Mouse (Mus musculus) NIH3T3 (cell line): Measurements from ENCODE around the gene Il17rc.

Experiments used
- DNase-seq: peaks from one replicate; pipeline ENCODE4 v3.0.0-alpha.2; 2012; ENCODE audit warnings: low read depth

Gene Il17rc

GRCm38 (mm10) chr6:113471297-113471936 lies at the start of gene Il17rc:
Gene Il17rc, plus strand, starts transcription at chr6:113471427.
- DNase-seq: peak; percentile 91

- no peak for DNase-seq
These were observed 48.2 kb upstream of the Il17rc start for GRCm38 (mm10) chr6:113423000-113423399.

- no peak for DNase-seq
These were observed 47.0 kb upstream of the Il17rc start for GRCm38 (mm10) chr6:113424187-113424586.

- DNase-seq: no peak
These were observed 44.5 kb upstream of the Il17rc start for GRCm38 (mm10) chr6:113426696-113427095.

GRCm38 (mm10) chr6:113427397-113427796 lies 43.8 kb upstream of the Il17rc start:
- peak; percentile 76 for DNase-seq

- DNase-seq: no peak
These were observed 43.2 kb upstream of the Il17rc start for GRCm38 (mm10) chr6:113428006-113428405.

- DNase-seq: no peak
These were observed 41.3 kb upstream of the Il17rc start for GRCm38 (mm10) chr6:113429965-113430364.

GRCm38 (mm10) chr6:113430846-113431245 lies 40.4 kb upstream of the Il17rc start:
- no peak for DNase-seq

GRCm38 (mm10) chr6:113431801-113432200 lies 39.4 kb upstream of the Il17rc start:
- DNase-seq: no peak

GRCm38 (mm10) chr6:113433661-113434060 lies 37.6 kb upstream of the Il17rc start:
- DNase-seq: no peak

GRCm38 (mm10) chr6:113434691-113435090 lies 36.5 kb upstream of the Il17rc start:
- DNase-seq: no peak

- no peak for DNase-seq
These were observed 35.5 kb upstream of the Il17rc start, which contains the start of gene Cidec for GRCm38 (mm10) chr6:113435664-113436205. Gene Cidec, minus strand, starts transcription at chr6:113435760.

- DNase-seq: no peak
These were observed 34.1 kb upstream of the Il17rc start for GRCm38 (mm10) chr6:113437135-113437534.

GRCm38 (mm10) chr6:113438721-113439430 lies 32.4 kb upstream of the Il17rc start:
- DNase-seq: peak; percentile 68

GRCm38 (mm10) chr6:113440686-113441085 lies 30.5 kb upstream of the Il17rc start:
- DNase-seq: no peak

- peak; percentile 93 for DNase-seq
These were observed 30.0 kb upstream of the Il17rc start for GRCm38 (mm10) chr6:113441147-113441680.

GRCm38 (mm10) chr6:113442087-113442441 lies 29.2 kb upstream of the Il17rc start:
- no peak for DNase-seq

GRCm38 (mm10) chr6:113442442-113443090 lies 28.7 kb upstream of the Il17rc start, which contains the start of gene Jagn1:
Gene Jagn1, plus strand, starts transcription at chr6:113442569.
- DNase-seq: peak; percentile 97

- peak; percentile 57 for DNase-seq
These were observed 28.1 kb upstream of the Il17rc start for GRCm38 (mm10) chr6:113443091-113443490.

GRCm38 (mm10) chr6:113444207-113444965 lies 26.8 kb upstream of the Il17rc start:
- DNase-seq: no peak

GRCm38 (mm10) chr6:113447639-113448038 lies 23.6 kb upstream of the Il17rc start:
- no peak for DNase-seq

- peak; percentile 80 for DNase-seq
These were observed 19.4 kb upstream of the Il17rc start for GRCm38 (mm10) chr6:113451839-113452238.
